Mouse (Mus musculus): Measurements from ENCODE around the gene Olfr1209. TPM values are rescaled to one million over a fixed set of nuclear protein-coding genes. Genes with fewer than 3 reads are reported as not detected.

The Olfr1209 gene
- polyA plus RNA-seq (2015; fragmentation: Nextera tagmentation; extraction: Ambion mirVana) = not detected in 2 replicates

- Histone ChIP-seq H3K27ac (replicated peaks) (no peak within 1 kb of the TSS), H3K9me3 (replicated peaks) (no peaks in the 10 kb centered on the region), H3K27me3 (replicated peaks) (no peaks in the 10 kb centered on the region), H3K4me2 (no peak within 1 kb of the TSS), H3K4me1 (no peaks in the 10 kb centered on the region), H3K4me3 (replicated peaks) (no peak within 1 kb of the TSS), H3K36me3 (no peaks in the 10 kb centered on the region), H3K9ac (replicated peaks) (no peak within 1 kb of the TSS)
- 92% methylated on average over 3 of the region's 3 CpGs for WGBS
- no peak for ATAC-seq (ENCODE audit: low FRiP score)
These were observed at the start of gene Olfr1209 for GRCm38 (mm10) chr2:88915057-88915456. Gene Olfr1209, minus strand, starts transcription at chr2:88915157.

- no peak within 1 kb of the TSS for H3K4me3 ChIP-seq (replicated peaks)
- H3K4me1 ChIP-seq = no peaks in the 10 kb centered on the region
- ATAC-seq (ENCODE audit: low FRiP score) = no peak
- no peaks in the 10 kb centered on the region for H3K9me3 ChIP-seq (replicated peaks)
- no peak within 1 kb of the TSS for H3K27ac ChIP-seq (replicated peaks)
- H3K4me2 ChIP-seq = no peak within 1 kb of the TSS
- H3K27me3 ChIP-seq (replicated peaks) = no peaks in the 10 kb centered on the region
- no peaks in the 10 kb centered on the region for H3K36me3 ChIP-seq
- H3K9ac ChIP-seq (replicated peaks) = no peak within 1 kb of the TSS
These were observed 38.7 kb upstream of the Olfr1209 start, which contains the start of gene Olfr1212 for GRCm38 (mm10) chr2:88953669-88954068. Gene Olfr1212, plus strand, starts transcription at chr2:88953969.

GRCm38 (mm10) chr2:88938011-88938410 lies 23.1 kb upstream of the Olfr1209 start, which contains the start of gene Olfr1211:
Gene Olfr1211, minus strand, starts transcription at chr2:88938111.
- Histone ChIP-seq H3K36me3 (no peaks in the 10 kb centered on the region), H3K4me3 (replicated peaks) (no peak within 1 kb of the TSS), H3K27ac (replicated peaks) (no peak within 1 kb of the TSS), H3K4me1 (no peaks in the 10 kb centered on the region), H3K27me3 (replicated peaks) (no peaks in the 10 kb centered on the region), H3K9me3 (replicated peaks) (no peaks in the 10 kb centered on the region), H3K9ac (replicated peaks) (no peak within 1 kb of the TSS), H3K4me2 (no peak within 1 kb of the TSS)
- no peak for ATAC-seq (ENCODE audit: low FRiP score)
- 91% methylated on average over 1 of the region's 1 CpGs for WGBS

DNA sequence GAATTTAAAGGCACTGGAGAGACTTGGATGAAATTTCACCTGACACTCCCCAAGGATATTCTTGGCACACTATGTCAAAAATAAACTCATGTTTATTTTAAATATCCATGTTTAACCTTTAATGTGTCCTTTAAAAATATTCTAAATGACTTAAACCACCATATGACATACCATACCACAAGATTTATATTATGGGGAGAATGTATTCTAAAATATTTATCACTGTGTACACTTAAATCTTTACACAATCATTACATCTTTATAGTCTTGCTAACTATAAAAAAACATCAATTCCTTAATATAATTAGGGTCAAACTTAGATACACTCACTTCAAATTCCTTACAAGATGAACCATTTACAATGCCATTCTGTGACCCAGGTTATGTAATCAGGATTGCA lies 12.7 kb downstream of the Olfr1209 start, which contains the start of gene Olfr1208:
TSS of gene Olfr1208 (minus strand) at position 101 of the 400 bp plus-strand sequence.
- Histone ChIP-seq H3K4me2 (no peak within 1 kb of the TSS), H3K36me3 (no peaks in the 10 kb centered on the region), H3K4me3 (replicated peaks) (no peak within 1 kb of the TSS), H3K9me3 (replicated peaks) (no peaks in the 10 kb centered on the region), H3K9ac (replicated peaks) (no peak within 1 kb of the TSS), H3K4me1 (no peaks in the 10 kb centered on the region), H3K27me3 (replicated peaks) (no peaks in the 10 kb centered on the region), H3K27ac (replicated peaks) (no peak within 1 kb of the TSS)
- no peak for ATAC-seq (ENCODE audit: low FRiP score)

- Histone ChIP-seq H3K4me3 (replicated peaks) (no peak within 1 kb of the TSS), H3K36me3 (no peaks in the 10 kb centered on the region), H3K27ac (replicated peaks) (no peak within 1 kb of the TSS), H3K4me2 (no peak within 1 kb of the TSS), H3K4me1 (no peaks in the 10 kb centered on the region), H3K27me3 (replicated peaks) (no peaks in the 10 kb centered on the region), H3K9me3 (replicated peaks) (no peaks in the 10 kb centered on the region), H3K9ac (replicated peaks) (no peak within 1 kb of the TSS)
- 86% methylated on average over 2 of the region's 2 CpGs for WGBS
- no peak for ATAC-seq (ENCODE audit: low FRiP score)
These were observed 52.0 kb downstream of the Olfr1209 start, which contains the start of gene Olfr1206 for GRCm38 (mm10) chr2:88862931-88863330. Gene Olfr1206, plus strand, starts transcription at chr2:88863231.

Other genes starting within 250 kb of the Olfr1209 start
- not detected in 2 replicates for gene Olfr1193, start 239.5 kb downstream of the Olfr1209 start, polyA plus RNA-seq (2015; fragmentation: Nextera tagmentation; extraction: Ambion mirVana)
- gene Olfr1195, start 226.0 kb downstream of the Olfr1209 start, polyA plus RNA-seq (2015; fragmentation: Nextera tagmentation; extraction: Ambion mirVana) = not detected in 2 replicates
- gene Olfr1196, start 210.6 kb downstream of the Olfr1209 start, polyA plus RNA-seq (2015; fragmentation: Nextera tagmentation; extraction: Ambion mirVana) = not detected in 2 replicates
- gene Olfr1197, start 182.8 kb downstream of the Olfr1209 start, polyA plus RNA-seq (2015; fragmentation: Nextera tagmentation; extraction: Ambion mirVana) = not detected in 2 replicates
- gene Olfr1198, start 163.8 kb downstream of the Olfr1209 start, polyA plus RNA-seq (2015; fragmentation: Nextera tagmentation; extraction: Ambion mirVana) = not detected in 2 replicates
- gene Olfr1199, start 154.7 kb downstream of the Olfr1209 start, polyA plus RNA-seq (2015; fragmentation: Nextera tagmentation; extraction: Ambion mirVana) = not detected in 2 replicates
- not detected in 2 replicates for gene Olfr1200, start 144.7 kb downstream of the Olfr1209 start, polyA plus RNA-seq (2015; fragmentation: Nextera tagmentation; extraction: Ambion mirVana)
- gene Olfr1201, start 122.1 kb downstream of the Olfr1209 start, polyA plus RNA-seq (2015; fragmentation: Nextera tagmentation; extraction: Ambion mirVana) = not detected in 2 replicates
- 0.08 TPM in 1 of 2 replicates, not detected in the other for gene Olfr1202, start 100.7 kb downstream of the Olfr1209 start, polyA plus RNA-seq (2015; fragmentation: Nextera tagmentation; extraction: Ambion mirVana)
- not detected in 2 replicates for gene Olfr1205, start 85.4 kb downstream of the Olfr1209 start, polyA plus RNA-seq (2015; fragmentation: Nextera tagmentation; extraction: Ambion mirVana)
- gene Olfr1204, start 65.9 kb downstream of the Olfr1209 start, polyA plus RNA-seq (2015; fragmentation: Nextera tagmentation; extraction: Ambion mirVana) = not detected in 2 replicates
- not detected in 2 replicates for gene Olfr1206, start 51.9 kb downstream of the Olfr1209 start, polyA plus RNA-seq (2015; fragmentation: Nextera tagmentation; extraction: Ambion mirVana)
- gene Olfr1208, start 12.8 kb downstream of the Olfr1209 start, polyA plus RNA-seq (2015; fragmentation: Nextera tagmentation; extraction: Ambion mirVana) = not detected in 2 replicates
- not detected in 2 replicates for gene Olfr1211, start 23.0 kb upstream of the Olfr1209 start, polyA plus RNA-seq (2015; fragmentation: Nextera tagmentation; extraction: Ambion mirVana)
- not detected in 2 replicates for gene Olfr1212, start 38.8 kb upstream of the Olfr1209 start, polyA plus RNA-seq (2015; fragmentation: Nextera tagmentation; extraction: Ambion mirVana)
- not detected in 2 replicates for gene Gm13762, start 65.1 kb upstream of the Olfr1209 start, polyA plus RNA-seq (2015; fragmentation: Nextera tagmentation; extraction: Ambion mirVana)
- gene Olfr1214, start 77.5 kb upstream of the Olfr1209 start, polyA plus RNA-seq (2015; fragmentation: Nextera tagmentation; extraction: Ambion mirVana) = not detected in 2 replicates
- not detected in 2 replicates for gene Olfr1215, start 91.8 kb upstream of the Olfr1209 start, polyA plus RNA-seq (2015; fragmentation: Nextera tagmentation; extraction: Ambion mirVana)
- gene Olfr1216, start 103.2 kb upstream of the Olfr1209 start, polyA plus RNA-seq (2015; fragmentation: Nextera tagmentation; extraction: Ambion mirVana) = not detected in 2 replicates
- not detected in 2 replicates for gene Olfr1217, start 116.9 kb upstream of the Olfr1209 start, polyA plus RNA-seq (2015; fragmentation: Nextera tagmentation; extraction: Ambion mirVana)
- gene Olfr1218, start 146.0 kb upstream of the Olfr1209 start, polyA plus RNA-seq (2015; fragmentation: Nextera tagmentation; extraction: Ambion mirVana) = not detected in 2 replicates
- not detected in 2 replicates for gene Olfr1219, start 168.4 kb upstream of the Olfr1209 start, polyA plus RNA-seq (2015; fragmentation: Nextera tagmentation; extraction: Ambion mirVana)
- not detected in 2 replicates for gene Olfr1220, start 191.7 kb upstream of the Olfr1209 start, polyA plus RNA-seq (2015; fragmentation: Nextera tagmentation; extraction: Ambion mirVana)
- gene Olfr1221, start 202.1 kb upstream of the Olfr1209 start, polyA plus RNA-seq (2015; fragmentation: Nextera tagmentation; extraction: Ambion mirVana) = not detected in 2 replicates
- gene Olfr1222, start 217.9 kb upstream of the Olfr1209 start, polyA plus RNA-seq (2015; fragmentation: Nextera tagmentation; extraction: Ambion mirVana) = not detected in 2 replicates
- gene Olfr1223, start 236.4 kb upstream of the Olfr1209 start, polyA plus RNA-seq (2015; fragmentation: Nextera tagmentation; extraction: Ambion mirVana) = not detected in 2 replicates
- not detected in 2 replicates for gene Olfr1224-ps1, start 248.9 kb upstream of the Olfr1209 start, polyA plus RNA-seq (2015; fragmentation: Nextera tagmentation; extraction: Ambion mirVana)

Data from neural tube, embryonic 15.5 days (tissue).